ENCODE assay signal across 15 mouse cellular contexts in genomic region chr12:89211608-89212007, GRCm38 (mm10).
DNase-seq lines count a peak whose midpoint lies in the region; ATAC-seq lines count a peak whose summit lies in the region.
"Had no signal": no experiment of that assay in that cellular context is flagged by ENCODE, and none has a peak within 500 bp of the region (broad histone marks: within the 10 kb centered on the region; RNA-seq: fewer than 3 reads in every experiment).

No protein-coding gene starts in this region.

- DNase-seq in cerebellum, postnatal 14 days: peak; percentile 3 to 4
- DNase-seq in cerebellum, adult 18-20 months: no peak
- peak; percentile 16 for DNase-seq in kidney, postnatal 10 days
- DNase-seq in 3T3-L1 (ENCODE audit: low read depth, low spot score): peak; percentile 1
- DNase-seq in embryo, embryonic 11 days: peak; percentile 9
- DNase-seq in frontal cortex, postnatal 36 days (ENCODE audit: low spot score in 2 of 2): no peak
- no peak for DNase-seq in gastrocnemius, postnatal 25 days
- DNase-seq: cerebellum, adult 11-12 months had no signal

- WGBS in kidney, embryonic 15.5 days: 49% methylated on average over 2 of the region's 2 CpGs

- H3K27ac ChIP-seq in kidney, embryonic 15.5 days: no peak overlapping the region
- H3K27ac ChIP-seq: embryonic facial prominence, embryonic 10.5 days; lung, embryonic 15.5 days; neural tube, embryonic 15.5 days had no signal

- no peak overlapping the region for H3K4me3 ChIP-seq in kidney, embryonic 15.5 days (replicated peaks)
- H3K4me3 ChIP-seq: embryonic facial prominence, embryonic 10.5 days; erythroblast, embryonic 14.5 days; lung, embryonic 15.5 days; neural tube, embryonic 15.5 days had no signal

- no peak for ATAC-seq in kidney, embryonic 15.5 days (replicated peaks; ENCODE audit: low FRiP score)
- ATAC-seq: forebrain, embryonic 16.5 days had no signal

- no peaks in the 10 kb centered on the region for H3K9me3 ChIP-seq in kidney, embryonic 15.5 days (replicated peaks)
- H3K9me3 ChIP-seq: embryonic facial prominence, embryonic 10.5 days; lung, embryonic 15.5 days; neural tube, embryonic 15.5 days had no signal

- H3K9ac ChIP-seq in kidney, embryonic 15.5 days: no peak overlapping the region
- H3K9ac ChIP-seq: lung, embryonic 15.5 days; neural tube, embryonic 15.5 days had no signal

- no peaks in the 10 kb centered on the region for H3K4me1 ChIP-seq in kidney, embryonic 15.5 days
- H3K4me1 ChIP-seq: embryonic facial prominence, embryonic 10.5 days; lung, embryonic 15.5 days; neural tube, embryonic 15.5 days had no signal

- H3K36me3 ChIP-seq in kidney, embryonic 15.5 days: no peaks in the 10 kb centered on the region
- H3K36me3 ChIP-seq: embryonic facial prominence, embryonic 10.5 days; lung, embryonic 15.5 days; neural tube, embryonic 15.5 days had no signal

- no peaks in the 10 kb centered on the region for H3K27me3 ChIP-seq in kidney, embryonic 15.5 days
- H3K27me3 ChIP-seq: lung, embryonic 15.5 days; neural tube, embryonic 15.5 days had no signal

- H3K4me2 ChIP-seq in kidney, embryonic 15.5 days: no peak overlapping the region
- H3K4me2 ChIP-seq: heart, embryonic 11.5 days; lung, embryonic 15.5 days; neural tube, embryonic 15.5 days had no signal

Comparison
In these comparisons a context has a peak if more than half of its experiments do, and no peak if none do; other contexts are left out.
1. DNase-seq: peak in cerebellum, postnatal 14 days (2 of 2), kidney, postnatal 10 days (single experiment), 3T3-L1 (single experiment) and embryo, embryonic 11 days (single experiment); none in cerebellum, adult 18-20 months (0 of 2), frontal cortex, postnatal 36 days (0 of 2) and gastrocnemius, postnatal 25 days (single experiment).